Mouse (Mus musculus) macrophage (primary cell): ENCODE data around the gene Slc10a6. TPM values are rescaled to one million over a fixed set of nuclear protein-coding genes. Genes with fewer than 3 reads are reported as not detected.

Experiments used
- H3K27ac ChIP-seq: fragments of 350-480 bp; formaldehyde crosslinking; 2 replicates; pipeline ENCODE4 v1.9.0; 2021
- H3K36me3 ChIP-seq: fragments of 350-480 bp; formaldehyde crosslinking; 2 replicates; pipeline ENCODE4 v1.9.0; 2021; ENCODE audit errors: inconsistent target
- H3K4me3 ChIP-seq: fragments of 350-480 bp; formaldehyde crosslinking; 2 replicates; pipeline ENCODE4 v1.9.0; 2021; ENCODE audit errors: inconsistent target
- H3K79me2 ChIP-seq: fragments of 350-480 bp; formaldehyde crosslinking; 2 replicates; pipeline ENCODE4 v1.9.0; 2021; ENCODE audit errors: inconsistent target
- WGBS: methylation state at CpG from one replicate; pipeline ENCODE4 v1.1.7; 2026; ENCODE audit warnings: inconsistent platforms; ENCODE audit not compliant: missing documents; 5-methylcytosine and 5-hydroxymethylcytosine counted together
- polyA plus RNA-seq: library from polyadenylated mRNA; stranded (reverse); fragments of 250-400 nt; gene quantifications from 3 replicates; pipeline ENCODE4 v1.2.4, GENCODE M21; 2018; ENCODE audit warnings: inconsistent platforms
- total RNA-seq, 78 experiments: library from RNA; depleted of rRNA; stranded (reverse); fragments of 250-400 nt; gene quantifications; 1 replicate in 9 of 78; 2 replicates in 24 of 78; 3 replicates in 43 of 78; 4 replicates in 2 of 78; pipeline ENCODE4 v1.2.4; 2018; ENCODE audit warnings: inconsistent platforms in 56 of 78

Gene Slc10a6
- total RNA-seq (2018; cell fraction: chromatin; rRNA removed) = under 1 TPM in 2 of 26 experiments, not detected in 24; 0.49 to 0.50 TPM
- under 1 TPM in 14 of 26 experiments, not detected in 12; 0.03 to 0.27 (median 0.12) TPM for total RNA-seq (2018; cell fraction: cytosol; rRNA removed)
- under 1 TPM in 3 of 26 experiments, not detected in 23; 0.28 to 0.45 (median 0.33) TPM for total RNA-seq (2018; cell fraction: nucleus; rRNA removed)
- polyA plus RNA-seq = 0.10 to 0.13 TPM in 2 of 3 replicates, not detected in the other

GRCm38 (mm10) chr5:103629111-103629764 is at the start of gene Slc10a6:
Slc10a6 (minus strand) TSS chr5:103629403.
- 63% methylated on average over 17 of the region's 17 CpGs for WGBS
- H3K79me2 ChIP-seq = no peaks in the 10 kb centered on the region
- H3K4me3 ChIP-seq = no peak within 1 kb of the TSS
- H3K36me3 ChIP-seq = no peaks in the 10 kb centered on the region
- peak within 1 kb of the TSS; percentile 54 for H3K27ac ChIP-seq

GRCm38 (mm10) chr5:103678974-103679373 is 49.8 kb upstream of the Slc10a6 start:
- 93% methylated on average over 5 of the region's 5 CpGs for WGBS
- Histone ChIP-seq H3K27ac (no peak overlapping the region), H3K79me2 (no peaks in the 10 kb centered on the region), H3K36me3 (no peaks in the 10 kb centered on the region), H3K4me3 (no peak overlapping the region)

GRCm38 (mm10) chr5:103677894-103678293 is 48.7 kb upstream of the Slc10a6 start:
- Histone ChIP-seq H3K4me3 (no peak overlapping the region), H3K79me2 (no peaks in the 10 kb centered on the region), H3K27ac (no peak overlapping the region), H3K36me3 (no peaks in the 10 kb centered on the region)
- 90% methylated on average over 6 of the region's 6 CpGs for WGBS

- H3K27ac ChIP-seq = no peak overlapping the region
- H3K36me3 ChIP-seq = no peaks in the 10 kb centered on the region
- H3K79me2 ChIP-seq = no peaks in the 10 kb centered on the region
- 98% methylated on average over 6 of the region's 6 CpGs for WGBS
- no peak overlapping the region for H3K4me3 ChIP-seq
Observed at GRCm38 (mm10) chr5:103676289-103676881, 47.2 kb upstream of the Slc10a6 start.

GRCm38 (mm10) chr5:103674482-103674881 is 45.3 kb upstream of the Slc10a6 start:
- Histone ChIP-seq H3K27ac (no peak overlapping the region), H3K79me2 (no peaks in the 10 kb centered on the region), H3K36me3 (no peaks in the 10 kb centered on the region), H3K4me3 (no peak overlapping the region)
- 85% methylated on average over 6 of the region's 6 CpGs for WGBS

GRCm38 (mm10) chr5:103673611-103674010 is 44.4 kb upstream of the Slc10a6 start:
- no peak overlapping the region for H3K4me3 ChIP-seq
- no peaks in the 10 kb centered on the region for H3K79me2 ChIP-seq
- H3K36me3 ChIP-seq = no peaks in the 10 kb centered on the region
- WGBS = 81% methylated on average over 4 of the region's 4 CpGs
- no peak overlapping the region for H3K27ac ChIP-seq

GRCm38 (mm10) chr5:103671858-103672257 is 42.7 kb upstream of the Slc10a6 start:
- Histone ChIP-seq H3K4me3 (no peak overlapping the region), H3K36me3 (no peaks in the 10 kb centered on the region), H3K79me2 (no peaks in the 10 kb centered on the region), H3K27ac (no peak overlapping the region)
- 92% methylated on average over 3 of the region's 3 CpGs for WGBS

- 93% methylated on average over 2 of the region's 2 CpGs for WGBS
- no peaks in the 10 kb centered on the region for H3K79me2 ChIP-seq
- no peaks in the 10 kb centered on the region for H3K36me3 ChIP-seq
- H3K27ac ChIP-seq = no peak overlapping the region
- H3K4me3 ChIP-seq = no peak overlapping the region
Observed at GRCm38 (mm10) chr5:103665876-103666275, 36.7 kb upstream of the Slc10a6 start.

- WGBS = 93% methylated on average over 9 of the region's 9 CpGs
- Histone ChIP-seq H3K27ac (no peak overlapping the region), H3K79me2 (no peaks in the 10 kb centered on the region), H3K36me3 (no peaks in the 10 kb centered on the region), H3K4me3 (no peak overlapping the region)
Observed at GRCm38 (mm10) chr5:103664932-103665331, 35.7 kb upstream of the Slc10a6 start.

GRCm38 (mm10) chr5:103659571-103659970 is 30.4 kb upstream of the Slc10a6 start:
- no peak overlapping the region for H3K27ac ChIP-seq
- no peak overlapping the region for H3K4me3 ChIP-seq
- no peaks in the 10 kb centered on the region for H3K36me3 ChIP-seq
- no peaks in the 10 kb centered on the region for H3K79me2 ChIP-seq
- WGBS = 30% methylated on average over 3 of the region's 3 CpGs

- no peak overlapping the region for H3K4me3 ChIP-seq
- no peak overlapping the region for H3K27ac ChIP-seq
- H3K79me2 ChIP-seq = no peaks in the 10 kb centered on the region
- WGBS = 72% methylated on average over 5 of the region's 5 CpGs
- H3K36me3 ChIP-seq = no peaks in the 10 kb centered on the region
Observed at GRCm38 (mm10) chr5:103658921-103659320, 29.7 kb upstream of the Slc10a6 start.

- no peak within 1 kb of the TSS for H3K27ac ChIP-seq
- H3K36me3 ChIP-seq = no peaks in the 10 kb centered on the region
- H3K79me2 ChIP-seq = no peaks in the 10 kb centered on the region
- peak within 1 kb of the TSS; percentile 12; the same call in 1 of the 2 replicates for H3K4me3 ChIP-seq
- WGBS = 6% methylated on average over 54 of the region's 56 CpGs
Observed at GRCm38 (mm10) chr5:103655346-103656118, 26.3 kb upstream of the Slc10a6 start, which contains the start of gene 1700016H13Rik. 1700016H13Rik (minus strand) TSS chr5:103656010.

GRCm38 (mm10) chr5:103654780-103655179 is 25.6 kb upstream of the Slc10a6 start:
- Histone ChIP-seq H3K36me3 (no peaks in the 10 kb centered on the region), H3K4me3 (no peak overlapping the region), H3K27ac (no peak overlapping the region), H3K79me2 (no peaks in the 10 kb centered on the region)
- 70% methylated on average over 4 of the region's 4 CpGs for WGBS

GRCm38 (mm10) chr5:103654225-103654624 is 25.0 kb upstream of the Slc10a6 start:
- Histone ChIP-seq H3K4me3 (no peak overlapping the region), H3K79me2 (no peaks in the 10 kb centered on the region), H3K36me3 (no peaks in the 10 kb centered on the region), H3K27ac (no peak overlapping the region)
- WGBS = 49% methylated on average over 6 of the region's 6 CpGs
